Mouse (Mus musculus) yolk sac, embryonic 10.5 days (tissue): ENCODE measurements around the gene Cxcl10.

Experiments
- DNase-seq: peaks from one replicate; pipeline ENCODE4 v3.0.0-alpha.2; 2017; ENCODE audit warnings: low spot score

Gene Cxcl10

GRCm38 (mm10) chr5:92348794-92349413 lies at the start of gene Cxcl10:
Gene Cxcl10, minus strand, starts transcription at chr5:92348889.
- peak; percentile 81 for DNase-seq

- DNase-seq: peak; percentile 80
Observed at GRCm38 (mm10) chr5:92398153-92398552, 49.5 kb upstream of the Cxcl10 start.

- DNase-seq: peak; percentile 38
Observed at GRCm38 (mm10) chr5:92396476-92396875, 47.8 kb upstream of the Cxcl10 start.

- no peak for DNase-seq
Observed at GRCm38 (mm10) chr5:92395764-92396163, 47.1 kb upstream of the Cxcl10 start.

- no peak for DNase-seq
Observed at GRCm38 (mm10) chr5:92393863-92394262, 45.2 kb upstream of the Cxcl10 start.

GRCm38 (mm10) chr5:92392542-92392941 lies 43.9 kb upstream of the Cxcl10 start:
- DNase-seq: no peak

GRCm38 (mm10) chr5:92390615-92391014 lies 41.9 kb upstream of the Cxcl10 start:
- no peak for DNase-seq

- DNase-seq: no peak
Observed at GRCm38 (mm10) chr5:92389977-92390376, 41.3 kb upstream of the Cxcl10 start.

GRCm38 (mm10) chr5:92387433-92387832 lies 38.7 kb upstream of the Cxcl10 start:
- DNase-seq: no peak

- DNase-seq: no peak
Observed at GRCm38 (mm10) chr5:92386643-92387042, 38.0 kb upstream of the Cxcl10 start.

GRCm38 (mm10) chr5:92386102-92386501 lies 37.4 kb upstream of the Cxcl10 start:
- DNase-seq: no peak

GRCm38 (mm10) chr5:92384855-92385254 lies 36.2 kb upstream of the Cxcl10 start:
- no peak for DNase-seq

- no peak for DNase-seq
Observed at GRCm38 (mm10) chr5:92383747-92384146, 35.1 kb upstream of the Cxcl10 start.

- DNase-seq: no peak
Observed at GRCm38 (mm10) chr5:92382349-92382679, 33.6 kb upstream of the Cxcl10 start.

- no peak for DNase-seq
Observed at GRCm38 (mm10) chr5:92381550-92382348, 33.1 kb upstream of the Cxcl10 start.

GRCm38 (mm10) chr5:92376795-92377405 lies 28.2 kb upstream of the Cxcl10 start:
- DNase-seq: peak; percentile 24

- no peak for DNase-seq
Observed at GRCm38 (mm10) chr5:92375368-92375767, 26.7 kb upstream of the Cxcl10 start.

- no peak for DNase-seq
Observed at GRCm38 (mm10) chr5:92374721-92375142, 26.0 kb upstream of the Cxcl10 start.

GRCm38 (mm10) chr5:92372605-92373004 lies 23.9 kb upstream of the Cxcl10 start:
- no peak for DNase-seq

GRCm38 (mm10) chr5:92371361-92371976 lies 22.8 kb upstream of the Cxcl10 start:
- no peak for DNase-seq

- no peak for DNase-seq
Observed at GRCm38 (mm10) chr5:92370891-92371290, 22.2 kb upstream of the Cxcl10 start.

GRCm38 (mm10) chr5:92370392-92370791 lies 21.7 kb upstream of the Cxcl10 start:
- DNase-seq: no peak
